Mouse (Mus musculus) liver, embryonic 14.5 days (tissue): ENCODE data around the gene Gli2. TPM values are rescaled to one million over a fixed set of nuclear protein-coding genes. Genes with fewer than 3 reads are reported as not detected.

Experiments
- ATAC-seq: fragments of 200-750 bp; cut with Nextera tagmentation; 2 replicates; pipeline ENCODE4 v1.8.0; 2017; ENCODE audit warnings: moderate number of reproducible peaks, mild to moderate bottlenecking, moderate library complexity; ENCODE audit not compliant: insufficient read depth
- DNase-seq, 3 experiments: peaks; one replicate each; pipeline ENCODE4 v3.0.0-alpha.2; 2012 to 2013; ENCODE audit warnings: low read depth in 3 of 3, low spot score in 3 of 3
- H3K27ac ChIP-seq: fragments of 300-500 bp; sonication (generic); 2 replicates; pipeline ENCODE4 v1.5.1; 2014; ENCODE audit warnings: moderate library complexity, mild to moderate bottlenecking, control low read depth, inconsistent platforms
- H3K27me3 ChIP-seq: fragments of 300-500 bp; sonication (generic); 2 replicates; pipeline ENCODE4 v1.6.1; 2014; ENCODE audit warnings: mild to moderate bottlenecking, low read length, moderate library complexity; ENCODE audit not compliant: control insufficient read depth, insufficient read depth
- H3K36me3 ChIP-seq: fragments of 300-500 bp; sonication (generic); replicated peaks from 2 replicates; pipeline ENCODE4 v1.6.1; 2014; ENCODE audit warnings: low read depth; ENCODE audit not compliant: control insufficient read depth, insufficient read depth
- H3K4me1 ChIP-seq, 2 experiments: fragments of 200-500 bp in 1 of 2; fragments of 300-500 bp in 1 of 2; sonication (generic) in 1 of 2; replicated peaks; 2 replicates each; pipeline ENCODE4 v1.6.1; 2012 to 2014; ENCODE audit warnings: antibody characterized with exemption in 1 of 2, inconsistent platforms in 1 of 2, low read length in 1 of 2; ENCODE audit not compliant: control insufficient read depth in 2 of 2, insufficient read depth in 2 of 2
- H3K4me2 ChIP-seq: fragments of 300-500 bp; sonication (generic); 2 replicates; pipeline ENCODE4 v1.6.1; 2014; ENCODE audit warnings: low read depth, mild to moderate bottlenecking, control low read depth, moderate library complexity
- H3K4me3 ChIP-seq, 2 experiments: fragments of 200-500 bp in 1 of 2; fragments of 300-500 bp in 1 of 2; sonication (generic) in 1 of 2; 2 replicates each; pipeline ENCODE4 v1.5.1; 2012 to 2014; ENCODE audit warnings: low read depth in 2 of 2, low read length in 2 of 2, mild to moderate bottlenecking in 2 of 2, control low read depth in 1 of 2, inconsistent platforms in 1 of 2, moderate library complexity in 1 of 2; ENCODE audit not compliant: insufficient read depth in 1 of 2
- H3K9ac ChIP-seq: fragments of 300-500 bp; sonication (generic); replicated peaks from 2 replicates; pipeline ENCODE4 v1.6.1; 2014; ENCODE audit warnings: mild to moderate bottlenecking, control low read depth, moderate library complexity
- H3K9me3 ChIP-seq: fragments of 300-500 bp; sonication (generic); 2 replicates; pipeline ENCODE4 v1.6.1; 2016; ENCODE audit warnings: low read length, mixed read lengths; ENCODE audit not compliant: control insufficient read depth
- CTCF ChIP-seq: IDR thresholded peaks from 2 replicates; pipeline ENCODE4 v1.5.1; 2016; ENCODE audit warnings: antibody characterized with exemption, low read depth, control low read depth
- EP300 ChIP-seq: IDR thresholded peaks from 2 replicates; pipeline ENCODE4 v1.6.1; 2016; ENCODE audit warnings: antibody characterized with exemption, low read depth
- WGBS: fragments of 180-500 bp; shearing (Covaris S2); extraction: QIAGEN DNeasy Blood & Tissue Kit; methylation state at CpG from one replicate; pipeline ENCODE4 v1.1.7; 2014; ENCODE audit not compliant: insufficient replicate concordance; 5-methylcytosine and 5-hydroxymethylcytosine counted together
- polyA plus RNA-seq, 2 experiments: library from polyadenylated mRNA; depleted of rRNA in 1 of 2; stranded (reverse) in 1 of 2; unstranded in 1 of 2; fragments of >200 nt; fragmentation: Nextera tagmentation in 1 of 2; extraction: Ambion mirVana in 1 of 2; gene quantifications; 2 replicates each; pipeline versions ENCODE4 v1.2.1 to v1.2.3; 2012 to 2014

The Gli2 gene
- polyA plus RNA-seq, 2 experiments: 0.04 to 0.26 TPM

DNA sequence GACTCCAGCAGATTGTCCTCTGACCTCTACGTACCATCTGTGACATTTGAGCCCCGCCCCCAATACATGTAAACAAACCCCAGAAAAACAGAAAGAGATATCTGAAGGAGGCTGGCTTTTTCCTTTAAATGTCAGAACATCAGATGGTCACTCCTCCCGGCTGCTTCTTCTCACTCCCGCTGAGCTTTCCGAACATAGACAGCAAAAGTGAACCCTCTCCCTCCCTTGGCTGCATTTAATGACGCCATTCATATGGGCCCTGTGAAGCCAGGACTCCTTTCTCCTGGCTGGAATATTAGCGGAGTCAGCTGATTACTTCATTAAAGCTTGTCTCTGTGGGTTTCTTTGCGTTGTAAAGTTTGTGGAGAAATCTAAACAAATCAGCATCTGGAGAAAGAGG, 3.1 kb upstream of the Gli2 start:
- H3K9me3 ChIP-seq: no peaks in the 10 kb centered on the region

GRCm38 (mm10) chr1:119055801-119056200, 2.4 kb upstream of the Gli2 start:
- DNase-seq (no peak), ATAC-seq (no peak)
- WGBS: 47% methylated on average over 4 of the region's 4 CpGs
- H3K4me2 ChIP-seq: no peak overlapping the region
- no peak overlapping the region for H3K27ac ChIP-seq
- H3K27me3 ChIP-seq: peaks cover 41% of the 10 kb centered on the region
- no peak overlapping the region for H3K4me3 ChIP-seq
- H3K36me3 ChIP-seq: no peaks in the 10 kb centered on the region
- TF ChIP-seq CTCF: no peak
- TF ChIP-seq EP300: no peak
- H3K4me1 ChIP-seq: no peaks in the 10 kb centered on the region
- no peaks in the 10 kb centered on the region for H3K9me3 ChIP-seq
- H3K9ac ChIP-seq: no peak overlapping the region

More for the DNA sequence above, 3.1 kb upstream of the Gli2 start:
- ATAC-seq (no peak), DNase-seq (no peak)
- Histone ChIP-seq H3K27ac (no peak overlapping the region), H3K36me3 (no peaks in the 10 kb centered on the region), H3K4me2 (no peak overlapping the region), H3K4me1 (no peaks in the 10 kb centered on the region), H3K9ac (no peak overlapping the region), H3K27me3 (peaks cover 34% of the 10 kb centered on the region), H3K4me3 (no peak overlapping the region)
- WGBS: 49% methylated on average over 8 of the region's 8 CpGs
- TF ChIP-seq EP300 (no peak), CTCF (no peak)

DNA sequence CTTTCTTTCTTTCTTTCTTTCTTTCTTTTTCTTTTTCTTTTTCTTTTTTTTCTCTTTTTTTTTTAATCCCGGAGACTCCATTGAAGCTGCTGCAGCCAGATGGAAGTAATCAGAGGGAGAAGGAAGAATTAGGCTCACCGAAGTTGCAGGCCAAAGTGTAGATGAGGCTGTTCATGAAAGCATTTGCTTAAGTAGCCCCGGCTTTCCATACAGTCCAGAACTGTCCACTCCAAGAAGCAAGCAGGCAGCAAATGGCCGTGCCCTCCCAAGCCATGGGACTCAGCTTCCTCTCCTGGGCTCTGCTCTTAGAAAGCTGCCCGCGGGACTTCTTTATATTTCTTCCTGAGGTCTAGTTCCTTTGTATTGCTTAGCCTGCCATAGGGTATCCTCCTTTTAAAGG, 1.0 kb upstream of the Gli2 start:
- ATAC-seq (no peak), DNase-seq (no peak)
- WGBS: 26% methylated on average over 6 of the region's 6 CpGs
- Histone ChIP-seq H3K9ac (no peak overlapping the region), H3K36me3 (no peaks in the 10 kb centered on the region), H3K27me3 (peaks cover 52% of the 10 kb centered on the region), H3K27ac (no peak overlapping the region), H3K4me1 (no peaks in the 10 kb centered on the region), H3K4me2 (peak overlapping the region; percentile 55), H3K9me3 (no peaks in the 10 kb centered on the region), H3K4me3 (no peak overlapping the region)
- TF ChIP-seq CTCF (no peak), EP300 (no peak)

- DNase-seq (no peak), ATAC-seq (no peak)
- Histone ChIP-seq H3K9me3 (no peaks in the 10 kb centered on the region), H3K27me3 (peaks cover 58% of the 10 kb centered on the region), H3K27ac (no peak overlapping the region), H3K4me3 (peak overlapping the region; percentile 41 to 52), H3K4me1 (no peaks in the 10 kb centered on the region), H3K9ac (no peak overlapping the region), H3K4me2 (peak overlapping the region; percentile 55), H3K36me3 (no peaks in the 10 kb centered on the region)
- no peak for TF ChIP-seq EP300
- TF ChIP-seq CTCF: no peak
- under 1% methylated on average over 25 of the region's 25 CpGs for WGBS
These were observed 494 bp upstream of the Gli2 start for GRCm38 (mm10) chr1:119053872-119054354.

DNA sequence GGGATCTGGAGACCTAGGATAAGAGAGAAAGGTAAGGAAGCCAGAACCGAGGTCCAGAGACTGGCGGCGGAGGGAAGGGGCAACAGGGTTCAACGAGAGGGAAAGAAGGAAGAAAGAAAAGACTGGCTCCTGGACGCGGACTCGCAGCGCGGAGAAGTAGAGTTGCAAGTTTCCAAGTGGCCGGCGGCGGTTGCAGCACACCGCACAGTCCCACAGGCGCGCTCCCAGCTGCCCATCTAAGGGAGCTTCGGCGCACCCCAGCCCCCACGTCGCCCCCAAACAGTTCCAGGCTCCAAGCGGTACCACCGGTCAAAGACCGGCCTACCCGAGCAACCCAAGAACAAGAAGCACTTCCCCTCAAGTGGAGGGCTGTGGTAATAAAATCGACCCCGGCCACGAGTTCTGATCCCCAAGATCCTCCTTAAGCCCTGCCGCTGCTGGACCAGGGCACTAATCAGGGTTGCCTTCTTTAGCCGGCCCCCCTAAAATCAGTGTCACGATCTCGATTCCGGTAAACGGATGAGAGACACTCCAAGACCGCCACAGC, 715 bp downstream of the Gli2 start:
- WGBS: under 1% methylated on average over 33 of the region's 33 CpGs
- H3K9ac ChIP-seq: no peak overlapping the region

More for the DNA sequence above, 715 bp downstream of the Gli2 start:
- Histone ChIP-seq H3K9me3 (no peaks in the 10 kb centered on the region), H3K27me3 (peaks cover 66% of the 10 kb centered on the region), H3K36me3 (no peaks in the 10 kb centered on the region), H3K27ac (no peak overlapping the region), H3K4me2 (peak overlapping the region; percentile 55), H3K4me3 (peak overlapping the region; percentile 40 to 41), H3K4me1 (no peaks in the 10 kb centered on the region)
- DNase-seq (no peak), ATAC-seq (no peak)
- TF ChIP-seq CTCF: no peak
- TF ChIP-seq EP300: no peak
